Mouse (Mus musculus) bone marrow macrophage, adult 2 months (primary cell): ENCODE measurements around the gene Olfr876.
"Not testable (repeated sequence)": the region's sequence is repeated elsewhere in the genome, so short reads cannot be mapped to it uniquely, and the experiment has no call there.

Source experiments
- CTCF ChIP-seq: IDR thresholded peaks from 2 replicates; pipeline ENCODE4 v1.5.1; 2012; ENCODE audit warnings: low read depth, mild to moderate bottlenecking, low read length, moderate library complexity
- POLR2A ChIP-seq: IDR thresholded peaks from 2 replicates; pipeline ENCODE4 v1.6.1; 2012; ENCODE audit warnings: mild to moderate bottlenecking, low read depth, low read length, borderline replicate concordance

DNA sequence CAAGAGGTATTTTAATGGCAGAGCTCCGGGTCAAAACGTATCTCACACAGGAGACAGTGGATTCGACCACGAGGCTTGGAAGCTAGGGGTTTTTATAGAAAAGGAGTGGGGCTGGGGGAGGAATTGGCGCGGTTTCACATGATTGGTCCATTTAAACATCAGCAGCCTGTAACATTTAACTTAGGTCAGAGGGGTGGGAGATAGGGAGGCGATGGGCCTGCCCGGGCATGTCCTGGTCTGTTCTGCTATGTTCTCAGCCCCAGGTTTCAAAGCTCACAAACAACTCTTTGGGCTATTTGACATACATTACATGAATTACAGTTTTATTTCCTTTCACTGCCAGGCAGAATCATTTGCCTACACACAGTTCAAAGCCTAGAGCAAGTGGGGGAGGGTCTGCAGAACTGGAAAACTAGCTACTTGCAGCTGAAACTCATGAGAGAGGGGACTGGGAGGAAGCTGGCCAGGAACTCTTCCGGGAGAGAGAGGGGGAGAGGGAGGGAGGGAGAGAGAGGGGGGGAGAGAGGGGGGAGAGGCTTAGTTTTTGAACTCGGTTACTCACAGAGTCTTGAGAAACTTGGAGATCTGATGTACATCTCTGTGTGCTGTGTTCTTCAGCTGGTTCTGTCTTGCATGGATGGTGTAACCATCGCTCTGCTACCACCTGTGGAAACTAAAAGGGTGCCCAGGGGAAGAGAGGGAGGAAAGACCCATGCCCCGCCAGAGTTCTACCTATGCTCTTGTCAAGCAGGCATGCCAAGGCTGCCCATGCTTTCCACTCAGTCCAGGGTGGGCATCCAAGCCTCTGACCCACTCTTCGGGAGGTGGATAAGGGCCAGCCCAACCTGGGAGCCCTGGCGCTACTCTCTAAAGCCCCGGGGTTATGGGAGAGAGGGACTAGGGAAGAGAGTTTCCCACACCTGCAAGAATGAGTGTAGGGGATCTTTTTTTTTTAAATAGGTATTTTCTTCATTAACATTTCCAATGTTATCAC is 19.1 kb upstream of the Olfr876 start:
- not testable (repeated sequence) for TF ChIP-seq CTCF, POLR2A
